Comparison of ENCODE assay signal across 8 mouse cellular contexts in the genomic region with DNA sequence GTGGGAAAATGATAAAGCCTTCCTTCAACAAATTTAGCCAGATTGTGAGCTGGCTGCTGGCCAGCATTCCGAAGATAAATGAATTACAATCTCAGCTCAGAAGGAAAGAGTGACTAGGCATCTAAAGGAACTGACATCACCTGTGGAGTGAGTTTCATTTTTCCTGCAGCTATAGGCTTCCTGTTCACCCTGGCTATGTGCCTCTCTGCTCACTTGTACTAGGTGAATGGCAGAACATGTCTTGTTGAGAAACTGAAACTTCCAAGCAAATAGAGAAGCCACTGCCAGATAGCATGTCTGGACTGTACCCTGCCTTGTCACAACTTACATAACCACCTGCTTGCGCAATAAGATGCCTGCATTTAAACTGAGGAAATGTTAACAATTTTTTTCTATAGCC. TPM values are rescaled to one million over a fixed set of nuclear protein-coding genes. Genes with fewer than 3 reads are reported as not detected.
DNase-seq lines count a peak whose midpoint lies in the region; ATAC-seq and TF ChIP-seq lines count a peak whose summit lies in the region.

No protein-coding gene starts in this region.

- no peaks in the 10 kb centered on the region for H3K9me3 ChIP-seq in lung, embryonic 16.5 days (ENCODE audit: control insufficient read depth, low read length)

- H3K27me3 ChIP-seq in C2C12 (ENCODE audit: control insufficient read depth, insufficient read depth, insufficient read length): no peaks in the 10 kb centered on the region
- no peaks in the 10 kb centered on the region for H3K27me3 ChIP-seq in lung, embryonic 16.5 days (ENCODE audit: control insufficient read depth, insufficient read depth, low read depth, low read length)

- 54% methylated on average over 2 of the region's 2 CpGs for WGBS in lung, embryonic 16.5 days

- DNase-seq in heart, adult 18-20 months: peak; percentile 71 to 78
- DNase-seq in heart, postnatal 10 days: no peak
- peak; percentile 86 for DNase-seq in gonadal fat pad, adult 2 months (ENCODE audit: low read depth)
- DNase-seq in embryo, embryonic 10.5 days (ENCODE audit: low spot score): no peak
- DNase-seq in gastrocnemius, postnatal 14 days: no peak
- no peak for DNase-seq in cerebellum, postnatal 14 days

- 0 out of 2 replicates have a peak, but pooled peaks cover 4% of the 10 kb centered on the region for H3K4me1 ChIP-seq in lung, embryonic 16.5 days (replicated peaks; ENCODE audit: control insufficient read depth, insufficient read depth, low read length)

- no peak overlapping the region for H3K9ac ChIP-seq in lung, embryonic 16.5 days (ENCODE audit: low read length)

- no peak overlapping the region for H3K4me3 ChIP-seq in C2C12 (ENCODE audit: insufficient read depth, poor library complexity, severe bottlenecking)
- H3K4me3 ChIP-seq in lung, embryonic 16.5 days (ENCODE audit: low read length): no peak overlapping the region

- no peaks in the 10 kb centered on the region for H3K36me3 ChIP-seq in C2C12 (ENCODE audit: control insufficient read depth, insufficient read depth)
- H3K36me3 ChIP-seq in lung, embryonic 16.5 days (ENCODE audit: control insufficient read depth, insufficient read depth, low read length): no peaks in the 10 kb centered on the region

- intact Hi-C loops in heart, postnatal 10 days (cut with DNase I): no loop called here
- intact Hi-C loops in gastrocnemius, postnatal 14 days (cut with DNase I; ENCODE audit: low total_unique reads): no loop called here

- no peaks in the 10 kb centered on the region for H3K79me2 ChIP-seq in C2C12 (ENCODE audit: control insufficient read depth, insufficient read depth)

- no peak overlapping the region for H3K27ac ChIP-seq in lung, embryonic 16.5 days (ENCODE audit: low read length)

- no peak overlapping the region for H3K4me2 ChIP-seq in lung, embryonic 16.5 days (ENCODE audit: low read depth, low read length)

- peak; percentile 63 for ATAC-seq in lung, embryonic 16.5 days (ENCODE audit: low read depth)

- H3ac ChIP-seq in C2C12 (ENCODE audit: control insufficient read depth, insufficient read length, low read depth): no peak overlapping the region

- no peaks in the 10 kb centered on the region for H3K79me3 ChIP-seq in C2C12 (ENCODE audit: low read depth)

- no peak for TF ChIP-seq CTCF in C2C12 (IDR thresholded peaks at IDR 0.05; ENCODE audit: control insufficient read depth, insufficient read depth, insufficient read length)

TF ChIP-seq in C2C12, 6 proteins besides CTCF, POLR2A, EP300 and RAD21:
- TF ChIP-seq CEBPB (IDR thresholded peaks at IDR 0.05; ENCODE audit: low read depth): peak; percentile 93
- TF ChIP-seq MYOD1 (IDR thresholded peaks at IDR 0.05; ENCODE audit: control insufficient read depth, insufficient read length, low read depth): no peak

RNA-seq across cellular contexts. Expression of a gene that starts 33.0 kb away (rescaled TPM):
- under 1 TPM in 1 of 2 experiments, not detected in 1; 0.25 TPM for total RNA-seq in heart, adult 18-20 months (2021)
- total RNA-seq in heart, postnatal 10 days (2021): under 1 TPM in 1 of 2 experiments, not detected in 1; 0.42 TPM
- polyA plus RNA-seq in C2C12 (2012; fragmentation: generic; extraction: Trizol): 0.30 TPM
- 34.9 and 119 TPM in 2 replicates for polyA plus RNA-seq in gonadal fat pad, adult 2 months (2012; rRNA removed)
- 0.26 and 0.89 TPM in 2 replicates for polyA plus RNA-seq in lung, embryonic 16.5 days (2015; fragmentation: Nextera tagmentation; extraction: Ambion mirVana)
- not detected for total RNA-seq in gastrocnemius, postnatal 14 days (2021)

Comparison
In these comparisons a context has a peak if more than half of its experiments do, and no peak if none do; other contexts are left out.
1. DNase-seq: peak in heart, adult 18-20 months (2 of 2) and gonadal fat pad, adult 2 months (single experiment); none in heart, postnatal 10 days (0 of 2), embryo, embryonic 10.5 days (single experiment), gastrocnemius, postnatal 14 days (single experiment) and cerebellum, postnatal 14 days (0 of 2).